Mouse (Mus musculus): ENCODE data around the gene Cars. TPM values are rescaled to one million over a fixed set of nuclear protein-coding genes. Genes with fewer than 3 reads are reported as not detected.

Cars gene
- polyA plus RNA-seq, 1 experiment from 2014 or later = 64.4 TPM

DNA sequence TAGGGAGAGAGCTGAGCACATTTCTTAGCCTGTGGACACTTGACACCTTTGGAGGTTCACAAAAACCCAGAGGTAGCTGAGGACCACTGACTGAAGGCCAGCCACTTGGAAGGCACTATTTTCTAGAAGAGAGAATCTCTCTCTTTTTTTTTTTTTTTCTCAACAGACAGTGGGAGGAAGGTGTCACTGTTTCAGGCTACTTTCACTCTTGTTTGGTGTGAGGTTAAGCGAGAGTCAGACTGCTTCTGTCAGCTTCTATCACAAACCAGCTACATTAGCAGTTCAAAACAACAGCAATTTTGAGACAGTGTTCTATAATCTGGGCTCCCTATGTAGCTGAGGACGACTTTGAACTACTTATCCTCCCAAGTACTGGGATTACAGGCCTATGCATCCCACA, 26.3 kb upstream of the Cars start:
- Histone ChIP-seq H3K4me3 (ENCODE audit: low read length) (no peak overlapping the region), H3K9ac (ENCODE audit: low read depth, low read length) (no peak overlapping the region), H3K27ac (ENCODE audit: low read depth, low read length) (no peak overlapping the region), H3K36me3 (ENCODE audit: control insufficient read depth, insufficient read depth, low read length) (no peaks in the 10 kb centered on the region), H3K4me2 (replicated peaks; ENCODE audit: low read depth, low read length) (no peak overlapping the region), H3K27me3 (ENCODE audit: control insufficient read depth, insufficient read depth, low read length) (no peaks in the 10 kb centered on the region), H3K9me3 (ENCODE audit: control insufficient read depth, low read length) (no peaks in the 10 kb centered on the region), H3K4me1 (ENCODE audit: control insufficient read depth, insufficient read depth, low read length) (no peaks in the 10 kb centered on the region)
- ATAC-seq (ENCODE audit: low FRiP score, low TSS enrichment) = no peak
- 77% methylated on average over 2 of the region's 2 CpGs for WGBS

GRCm38 (mm10) chr7:143625151-143625550, 25.3 kb upstream of the Cars start:
- no peak for ATAC-seq (ENCODE audit: low FRiP score, low TSS enrichment)

DNA sequence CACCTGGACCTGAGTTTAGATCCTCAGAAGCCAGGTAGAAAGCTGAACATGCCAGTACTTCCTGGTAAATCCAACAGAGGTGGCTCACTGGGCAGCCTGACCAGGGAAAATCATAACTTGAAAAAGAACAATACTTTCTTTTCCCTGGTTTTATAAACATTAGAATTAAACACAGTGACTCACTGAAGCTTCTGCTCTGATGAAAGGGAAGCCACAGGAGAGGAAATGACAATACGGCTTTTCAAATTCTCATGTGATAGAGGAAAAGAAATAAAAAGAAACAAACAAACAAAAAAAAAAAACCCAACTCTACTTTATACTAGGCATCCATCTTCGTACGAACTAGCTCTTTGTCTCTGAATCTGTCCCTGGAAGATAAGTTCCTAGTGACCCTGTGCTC, 24.7 kb upstream of the Cars start:
- ATAC-seq (ENCODE audit: low FRiP score, low TSS enrichment) = no peak
- no peaks in the 10 kb centered on the region for H3K36me3 ChIP-seq (ENCODE audit: control insufficient read depth, insufficient read depth, low read length)
- no peaks in the 10 kb centered on the region for H3K4me1 ChIP-seq (ENCODE audit: control insufficient read depth, insufficient read depth, low read length)
- no peak overlapping the region for H3K4me3 ChIP-seq (ENCODE audit: low read length)
- no peak overlapping the region for H3K27ac ChIP-seq (ENCODE audit: low read depth, low read length)
- no peaks in the 10 kb centered on the region for H3K9me3 ChIP-seq (ENCODE audit: control insufficient read depth, low read length)
- no peak overlapping the region for H3K4me2 ChIP-seq (replicated peaks; ENCODE audit: low read depth, low read length)
- H3K27me3 ChIP-seq (ENCODE audit: control insufficient read depth, insufficient read depth, low read length) = no peaks in the 10 kb centered on the region
- WGBS = 79% methylated on average over 3 of the region's 3 CpGs
- no peak overlapping the region for H3K9ac ChIP-seq (ENCODE audit: low read depth, low read length)

More at GRCm38 (mm10) chr7:143625151-143625550, 25.3 kb upstream of the Cars start:
- Histone ChIP-seq H3K4me3 (ENCODE audit: low read length) (no peak overlapping the region), H3K27ac (ENCODE audit: low read depth, low read length) (no peak overlapping the region), H3K4me2 (replicated peaks; ENCODE audit: low read depth, low read length) (no peak overlapping the region), H3K9ac (ENCODE audit: low read depth, low read length) (no peak overlapping the region), H3K36me3 (ENCODE audit: control insufficient read depth, insufficient read depth, low read length) (no peaks in the 10 kb centered on the region), H3K9me3 (ENCODE audit: control insufficient read depth, low read length) (no peaks in the 10 kb centered on the region), H3K27me3 (ENCODE audit: control insufficient read depth, insufficient read depth, low read length) (no peaks in the 10 kb centered on the region), H3K4me1 (ENCODE audit: control insufficient read depth, insufficient read depth, low read length) (no peaks in the 10 kb centered on the region)
- 67% methylated on average over 5 of the region's 5 CpGs for WGBS

GRCm38 (mm10) chr7:143620951-143621350, 21.1 kb upstream of the Cars start:
- Histone ChIP-seq H3K4me1 (ENCODE audit: control insufficient read depth, insufficient read depth, low read length) (no peaks in the 10 kb centered on the region), H3K27ac (ENCODE audit: low read depth, low read length) (no peak overlapping the region), H3K4me2 (replicated peaks; ENCODE audit: low read depth, low read length) (no peak overlapping the region), H3K27me3 (ENCODE audit: control insufficient read depth, insufficient read depth, low read length) (no peaks in the 10 kb centered on the region), H3K36me3 (ENCODE audit: control insufficient read depth, insufficient read depth, low read length) (no peaks in the 10 kb centered on the region), H3K4me3 (ENCODE audit: low read length) (no peak overlapping the region), H3K9ac (ENCODE audit: low read depth, low read length) (no peak overlapping the region), H3K9me3 (ENCODE audit: control insufficient read depth, low read length) (no peaks in the 10 kb centered on the region)
- 72% methylated on average over 1 of the region's 1 CpGs for WGBS
- no peak for ATAC-seq (ENCODE audit: low FRiP score, low TSS enrichment)

GRCm38 (mm10) chr7:143614404-143615135, 14.7 kb upstream of the Cars start:
- H3K9me3 ChIP-seq (ENCODE audit: control insufficient read depth, low read length) = no peaks in the 10 kb centered on the region
- WGBS = 53% methylated on average over 9 of the region's 9 CpGs
- H3K27me3 ChIP-seq (ENCODE audit: control insufficient read depth, insufficient read depth, low read length) = no peaks in the 10 kb centered on the region
- peak overlapping the region; percentile 42 for H3K27ac ChIP-seq (ENCODE audit: low read depth, low read length)
- ATAC-seq (ENCODE audit: low FRiP score, low TSS enrichment) = 0 out of 2 replicates have a peak, but pooled peaks have one; percentile 28
- no peak overlapping the region for H3K4me2 ChIP-seq (replicated peaks; ENCODE audit: low read depth, low read length)
- H3K9ac ChIP-seq (ENCODE audit: low read depth, low read length) = no peak overlapping the region
- H3K4me1 ChIP-seq (ENCODE audit: control insufficient read depth, insufficient read depth, low read length) = 0 out of 2 replicates have a peak, but pooled peaks cover 5% of the 10 kb centered on the region
- H3K36me3 ChIP-seq (ENCODE audit: control insufficient read depth, insufficient read depth, low read length) = no peaks in the 10 kb centered on the region
- H3K4me3 ChIP-seq (ENCODE audit: low read length) = no peak overlapping the region

GRCm38 (mm10) chr7:143612215-143612614, 12.3 kb upstream of the Cars start:
- H3K27ac ChIP-seq (ENCODE audit: low read depth, low read length) = no peak overlapping the region
- H3K27me3 ChIP-seq (ENCODE audit: control insufficient read depth, insufficient read depth, low read length) = no peaks in the 10 kb centered on the region
- H3K36me3 ChIP-seq (ENCODE audit: control insufficient read depth, insufficient read depth, low read length) = no peaks in the 10 kb centered on the region
- no peaks in the 10 kb centered on the region for H3K9me3 ChIP-seq (ENCODE audit: control insufficient read depth, low read length)
- no peak overlapping the region for H3K9ac ChIP-seq (ENCODE audit: low read depth, low read length)
- H3K4me1 ChIP-seq (ENCODE audit: control insufficient read depth, insufficient read depth, low read length) = 0 out of 2 replicates have a peak, but pooled peaks cover 5% of the 10 kb centered on the region
- no peak overlapping the region for H3K4me2 ChIP-seq (replicated peaks; ENCODE audit: low read depth, low read length)
- H3K4me3 ChIP-seq (ENCODE audit: low read length) = no peak overlapping the region
- no peak for ATAC-seq (ENCODE audit: low FRiP score, low TSS enrichment)
- 56% methylated on average over 3 of the region's 3 CpGs for WGBS

- H3K27ac ChIP-seq (ENCODE audit: low read depth, low read length) = no peak overlapping the region
- no peaks in the 10 kb centered on the region for H3K27me3 ChIP-seq (ENCODE audit: control insufficient read depth, insufficient read depth, low read length)
- no peak overlapping the region for H3K4me3 ChIP-seq (ENCODE audit: low read length)
- H3K9me3 ChIP-seq (ENCODE audit: control insufficient read depth, low read length) = no peaks in the 10 kb centered on the region
- H3K36me3 ChIP-seq (ENCODE audit: control insufficient read depth, insufficient read depth, low read length) = no peaks in the 10 kb centered on the region
- no peak overlapping the region for H3K9ac ChIP-seq (ENCODE audit: low read depth, low read length)
- no peak overlapping the region for H3K4me2 ChIP-seq (replicated peaks; ENCODE audit: low read depth, low read length)
- no peaks in the 10 kb centered on the region for H3K4me1 ChIP-seq (ENCODE audit: control insufficient read depth, insufficient read depth, low read length)
- no peak for ATAC-seq (ENCODE audit: low FRiP score, low TSS enrichment)
- WGBS = 77% methylated on average over 3 of the region's 3 CpGs
Observed at GRCm38 (mm10) chr7:143605321-143605720, 5.4 kb upstream of the Cars start.

GRCm38 (mm10) chr7:143604889-143605288, 5.0 kb upstream of the Cars start:
- Histone ChIP-seq H3K9ac (ENCODE audit: low read depth, low read length) (no peak overlapping the region), H3K4me3 (ENCODE audit: low read length) (no peak overlapping the region), H3K4me1 (ENCODE audit: control insufficient read depth, insufficient read depth, low read length) (no peaks in the 10 kb centered on the region), H3K9me3 (ENCODE audit: control insufficient read depth, low read length) (no peaks in the 10 kb centered on the region), H3K27me3 (ENCODE audit: control insufficient read depth, insufficient read depth, low read length) (no peaks in the 10 kb centered on the region), H3K36me3 (ENCODE audit: control insufficient read depth, insufficient read depth, low read length) (no peaks in the 10 kb centered on the region), H3K4me2 (replicated peaks; ENCODE audit: low read depth, low read length) (no peak overlapping the region), H3K27ac (ENCODE audit: low read depth, low read length) (no peak overlapping the region)
- WGBS = 64% methylated on average over 2 of the region's 2 CpGs
- no peak for ATAC-seq (ENCODE audit: low FRiP score, low TSS enrichment)

DNA sequence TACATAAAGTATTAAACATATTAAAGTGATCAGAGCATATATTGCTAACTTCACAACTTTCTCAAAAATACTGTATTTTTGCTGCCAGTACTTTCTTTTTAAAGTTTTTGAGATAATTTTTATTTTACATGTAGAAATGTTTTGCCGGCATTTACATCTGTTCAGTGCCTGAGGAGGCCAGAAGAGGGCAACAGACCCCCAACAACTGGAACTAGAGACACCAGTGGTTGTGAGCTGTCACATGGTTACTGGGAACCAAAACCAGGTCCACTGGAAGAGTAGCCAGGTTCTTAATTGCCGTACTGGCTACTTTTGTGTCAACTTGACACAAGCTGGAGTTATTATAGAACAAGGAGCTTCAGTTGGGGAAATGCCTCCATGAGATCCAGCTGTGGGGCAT, 1.8 kb upstream of the Cars start:
- no peak for ATAC-seq (ENCODE audit: low FRiP score, low TSS enrichment)
- H3K27ac ChIP-seq (ENCODE audit: low read depth, low read length) = no peak overlapping the region
- no peak overlapping the region for H3K4me2 ChIP-seq (replicated peaks; ENCODE audit: low read depth, low read length)
- peaks cover 8% of the 10 kb centered on the region for H3K4me1 ChIP-seq (ENCODE audit: control insufficient read depth, insufficient read depth, low read length)
- no peaks in the 10 kb centered on the region for H3K27me3 ChIP-seq (ENCODE audit: control insufficient read depth, insufficient read depth, low read length)
- H3K9ac ChIP-seq (ENCODE audit: low read depth, low read length) = no peak overlapping the region
- WGBS = 76% methylated on average over 2 of the region's 2 CpGs
- H3K9me3 ChIP-seq (ENCODE audit: control insufficient read depth, low read length) = no peaks in the 10 kb centered on the region
- H3K4me3 ChIP-seq (ENCODE audit: low read length) = no peak overlapping the region
- H3K36me3 ChIP-seq (ENCODE audit: control insufficient read depth, insufficient read depth, low read length) = no peaks in the 10 kb centered on the region

All from kidney, embryonic 14.5 days (tissue).